20 mouse cellular contexts compared by ENCODE assay signal in genomic region chr4:98453231-98453630, GRCm38 (mm10). TPM values are rescaled to one million over a fixed set of nuclear protein-coding genes. Genes with fewer than 3 reads are reported as not detected.
DNase-seq lines count a peak whose midpoint lies in the region; ATAC-seq and TF ChIP-seq lines count a peak whose summit lies in the region.
"Had no signal": no experiment of that assay in that cellular context is flagged by ENCODE, and none has a peak within 500 bp of the region (broad histone marks: within the 10 kb centered on the region; RNA-seq: fewer than 3 reads in every experiment).

No protein-coding gene starts in this region.

- H3K4me2 ChIP-seq in hindbrain, embryonic 16.5 days (ENCODE audit: low read length) = no peak overlapping the region
- H3K4me2 ChIP-seq: forebrain, embryonic 12.5 days; hindbrain, embryonic 15.5 days had no signal

- H3K9ac ChIP-seq in hindbrain, embryonic 16.5 days (ENCODE audit: low read depth, low read length) = no peak overlapping the region
- H3K9ac ChIP-seq: forebrain, embryonic 12.5 days; hindbrain, embryonic 15.5 days had no signal

- H3K4me3 ChIP-seq in lung, adult 2 months (replicated peaks; ENCODE audit: extremely low read depth, low read depth, low read length) = no peak overlapping the region
- no peak overlapping the region for H3K4me3 ChIP-seq in hindbrain, embryonic 16.5 days (ENCODE audit: low read length)
- H3K4me3 ChIP-seq: forebrain, embryonic 12.5 days; heart, embryonic 10.5 days; hindbrain, embryonic 15.5 days had no signal

- peak; percentile 8 for DNase-seq in cerebellum, adult 9-11 months
- peak; percentile 36 for DNase-seq in lung, postnatal 36 days
- DNase-seq in lung, adult 2 months = no peak
- peak; percentile 31 to 43 for DNase-seq in layer of hippocampus, adult 8-10 months (ENCODE audit: low spot score in 2 of 2)
- DNase-seq in left cerebral cortex, postnatal 36 days (ENCODE audit: low spot score in 2 of 2) = peak; percentile 32 to 33
- no peak for DNase-seq in ovary, postnatal 36 days (ENCODE audit: low spot score)
- DNase-seq: adrenal gland, adult 2 months; cerebellum, adult 8-10 months; embryo, embryonic 11 days; gastrocnemius, postnatal 10 days; kidney, adult 2 months; kidney, postnatal 25 days; thymus, postnatal 36 days had no signal

- ATAC-seq in cerebellum, adult (ENCODE audit: insufficient number of reproducible peaks, low FRiP score, low TSS enrichment) = no peak
- ATAC-seq in hindbrain, embryonic 16.5 days = no peak

- H3K27me3 ChIP-seq in hindbrain, embryonic 16.5 days (replicated peaks; ENCODE audit: control insufficient read depth, insufficient read depth, low read length) = no peaks in the 10 kb centered on the region
- H3K27me3 ChIP-seq: forebrain, embryonic 12.5 days; hindbrain, embryonic 15.5 days had no signal

- TF ChIP-seq POLR2A in lung, adult 2 months (IDR thresholded peaks at IDR 0.05; ENCODE audit: borderline replicate concordance, extremely low read depth, low read depth, low read length) = no peak

- intact Hi-C loops in left cerebral cortex, postnatal 36 days (cut with DNase I) = no loop called here

- no peaks in the 10 kb centered on the region for H3K4me1 ChIP-seq in lung, adult 2 months (ENCODE audit: control insufficient read depth, insufficient read depth, low read length)
- H3K4me1 ChIP-seq in hindbrain, embryonic 16.5 days (ENCODE audit: control insufficient read depth, insufficient read depth, low read depth, low read length) = no peaks in the 10 kb centered on the region
- H3K4me1 ChIP-seq: forebrain, embryonic 12.5 days; hindbrain, embryonic 15.5 days had no signal

- WGBS in lung, adult 2 months = 77% methylated on average over 5 of the region's 5 CpGs
- 84% methylated on average over 5 of the region's 5 CpGs for WGBS in hindbrain, embryonic 16.5 days

- no peak overlapping the region for H3K27ac ChIP-seq in hindbrain, embryonic 16.5 days (ENCODE audit: low read depth, low read length)
- H3K27ac ChIP-seq: forebrain, embryonic 12.5 days; heart, embryonic 10.5 days; hindbrain, embryonic 15.5 days; macrophage; stomach, postnatal 0 days had no signal

- no peaks in the 10 kb centered on the region for H3K9me3 ChIP-seq in hindbrain, embryonic 16.5 days (ENCODE audit: control insufficient read depth, low read length)
- H3K9me3 ChIP-seq: forebrain, embryonic 12.5 days; heart, embryonic 10.5 days; hindbrain, embryonic 15.5 days had no signal

- no peak for TF ChIP-seq CTCF in lung, adult 2 months (IDR thresholded peaks at IDR 0.05; ENCODE audit: insufficient read depth, low read length)

- no peaks in the 10 kb centered on the region for H3K36me3 ChIP-seq in hindbrain, embryonic 16.5 days (ENCODE audit: control insufficient read depth, insufficient read depth, low read length)
- H3K36me3 ChIP-seq: forebrain, embryonic 12.5 days; heart, embryonic 10.5 days; hindbrain, embryonic 15.5 days had no signal

RNA-seq across cellular contexts. Expression of gene Patj, which starts 57.6 kb away (rescaled TPM):
- polyA plus RNA-seq in lung, adult 2 months (2012; rRNA removed) = 13.4 and 17.4 TPM in 2 replicates
- total RNA-seq in layer of hippocampus, adult 8-10 months (2022) = 1 to 10 TPM; 6.8 to 8.5 (median 7.7) TPM
- total RNA-seq in left cerebral cortex, postnatal 36 days (2021) = 10 to 100 TPM in 1 of 2 experiments, 1 to 10 TPM in 1; 7.5 to 19.6 TPM
- 8.6 and 8.7 TPM in 2 replicates for polyA plus RNA-seq in hindbrain, embryonic 16.5 days (2015; fragmentation: Nextera tagmentation; extraction: Ambion mirVana)

Comparison
In these comparisons a context has a peak if more than half of its experiments do, and no peak if none do; other contexts are left out.
1. DNase-seq: peak in cerebellum, adult 9-11 months (single experiment), lung, postnatal 36 days (single experiment), layer of hippocampus, adult 8-10 months (2 of 2) and left cerebral cortex, postnatal 36 days (2 of 2); none in lung, adult 2 months (single experiment) and ovary, postnatal 36 days (single experiment).